Mouse (Mus musculus): ENCODE measurements at regions not wholly inside any gene's neighbourhood (a gene's known extent, or its start where the extent isn't known, plus 50 kb on each side); places are given as distances from the start of the nearest gene placed in this dataset.

- TF ChIP-seq POLR2A (IDR thresholded peaks at IDR 0.05; ENCODE audit: low read depth, low read length), result no peak
- no peak for TF ChIP-seq CTCF (conservative IDR thresholded peaks at IDR 0.05 in 1 of 2, IDR thresholded peaks at IDR 0.05 in 1 of 2; ENCODE audit: low read depth in 2 of 2, low read length in 2 of 2)
- TF ChIP-seq POLR2AphosphoS2 (IDR thresholded peaks at IDR 0.05; ENCODE audit: low read depth, low read length), result no peak
- TF ChIP-seq SIN3A (IDR thresholded peaks at IDR 0.05; ENCODE audit: low read length), result no peak
- TF ChIP-seq HCFC1 (IDR thresholded peaks at IDR 0.05; ENCODE audit: low read depth, low read length), result no peak
- TF ChIP-seq EP300 (IDR thresholded peaks at IDR 0.05; ENCODE audit: low read length), result no peak
- no peak for TF ChIP-seq CHD2 (IDR thresholded peaks at IDR 0.05; ENCODE audit: low read length)
- TF ChIP-seq MAFK (IDR thresholded peaks at IDR 0.05; ENCODE audit: insufficient replicate concordance, low read length), result no peak
- TF ChIP-seq MAZ (IDR thresholded peaks at IDR 0.05; ENCODE audit: low read depth, low read length), result no peak
- no peak for TF ChIP-seq MAX (IDR thresholded peaks at IDR 0.05; ENCODE audit: low read length)
- TF ChIP-seq PAX5 (IDR thresholded peaks at IDR 0.05; ENCODE audit: low read length), result no peak
- TF ChIP-seq E2F4 (IDR thresholded peaks at IDR 0.05; ENCODE audit: insufficient replicate concordance, low read depth, low read length), result no peak
- no peak for TF ChIP-seq GABPA (IDR thresholded peaks at IDR 0.05; ENCODE audit: insufficient replicate concordance, low read depth, low read length)
Observed at GRCm38 (mm10) chr2:8825406-8825805, 1055.6 kb upstream of the 4930412O13Rik start.

All from CH12.LX (cell line).